Mouse (Mus musculus) E14TG2a.4 (cell line): ENCODE results near the gene Lrfn3.
A peak's percentile ranks its signal among the peaks of the same experiment; 100 is the strongest.

Source experiments
- H3K27me3 ChIP-seq: 2 replicates; pipeline ENCODE4 v1.6.1; 2014; ENCODE audit warnings: low read length, control low read depth; ENCODE audit not compliant: insufficient read depth
- H3K36me3 ChIP-seq: 2 replicates; pipeline ENCODE4 v1.6.1; 2014; ENCODE audit warnings: low read length, control low read depth; ENCODE audit not compliant: insufficient read depth
- H3K4me1 ChIP-seq: replicated peaks from 2 replicates; pipeline ENCODE4 v1.6.1; 2014; ENCODE audit warnings: low read depth, low read length, control low read depth
- H3K4me3 ChIP-seq: replicated peaks from 2 replicates; pipeline ENCODE4 v1.5.1; 2014; ENCODE audit warnings: mild to moderate bottlenecking, low read length
- H3K9me3 ChIP-seq: 2 replicates; pipeline ENCODE4 v1.6.1; 2014; ENCODE audit warnings: low read length, control low read depth
- CTCF ChIP-seq: conservative IDR thresholded peaks from 2 replicates; pipeline ENCODE4 v1.5.1; 2014; ENCODE audit warnings: low read length
- NANOG ChIP-seq: IDR thresholded peaks from 2 replicates; pipeline ENCODE4 v1.6.1; 2014; ENCODE audit warnings: borderline replicate concordance, low read length, mixed read lengths
- POU5F1 ChIP-seq: IDR thresholded peaks from 2 replicates; pipeline ENCODE4 v1.6.1; 2014; ENCODE audit warnings: low read length, borderline replicate concordance

Gene Lrfn3

GRCm38 (mm10) chr7:30334563-30334962 is 28.0 kb downstream of the Lrfn3 start:
- H3K4me1 ChIP-seq, result peaks cover 17% of the 10 kb centered on the region
- TF ChIP-seq NANOG, result no peak
- H3K9me3 ChIP-seq, result no peaks in the 10 kb centered on the region
- no peaks in the 10 kb centered on the region for H3K36me3 ChIP-seq
- H3K27me3 ChIP-seq, result peaks cover 53% of the 10 kb centered on the region
- no peak overlapping the region for H3K4me3 ChIP-seq

GRCm38 (mm10) chr7:30333436-30333835 is 29.1 kb downstream of the Lrfn3 start:
- Histone ChIP-seq H3K27me3 (peaks cover 47% of the 10 kb centered on the region), H3K4me1 (peaks cover 18% of the 10 kb centered on the region), H3K4me3 (no peak overlapping the region), H3K36me3 (no peaks in the 10 kb centered on the region), H3K9me3 (no peaks in the 10 kb centered on the region)
- no peak for TF ChIP-seq NANOG
- no peak for TF ChIP-seq CTCF
- TF ChIP-seq POU5F1, result no peak

- peaks cover 20% of the 10 kb centered on the region for H3K4me1 ChIP-seq
- no peaks in the 10 kb centered on the region for H3K9me3 ChIP-seq
- peaks cover 44% of the 10 kb centered on the region for H3K27me3 ChIP-seq
- H3K36me3 ChIP-seq, result no peaks in the 10 kb centered on the region
- TF ChIP-seq POU5F1 (no peak), NANOG (no peak), CTCF (no peak)
- no peak overlapping the region for H3K4me3 ChIP-seq
Measured at GRCm38 (mm10) chr7:30332622-30333259, 29.8 kb downstream of the Lrfn3 start.

GRCm38 (mm10) chr7:30331887-30332286 is 30.7 kb downstream of the Lrfn3 start:
- TF ChIP-seq CTCF (peak; percentile 97), NANOG (no peak), POU5F1 (no peak)
- Histone ChIP-seq H3K9me3 (no peaks in the 10 kb centered on the region), H3K27me3 (peaks cover 46% of the 10 kb centered on the region), H3K36me3 (no peaks in the 10 kb centered on the region), H3K4me3 (no peak overlapping the region; the same call in 1 of the 2 replicates), H3K4me1 (peaks cover 28% of the 10 kb centered on the region)

GRCm38 (mm10) chr7:30328379-30328778 is 34.2 kb downstream of the Lrfn3 start:
- no peaks in the 10 kb centered on the region for H3K9me3 ChIP-seq
- H3K4me3 ChIP-seq, result no peak overlapping the region
- H3K4me1 ChIP-seq, result peaks cover 28% of the 10 kb centered on the region
- no peak for TF ChIP-seq NANOG
- no peak for TF ChIP-seq CTCF
- no peak for TF ChIP-seq POU5F1
- peaks cover 17% of the 10 kb centered on the region for H3K27me3 ChIP-seq
- H3K36me3 ChIP-seq, result no peaks in the 10 kb centered on the region

- Histone ChIP-seq H3K4me1 (peaks cover 33% of the 10 kb centered on the region), H3K9me3 (no peaks in the 10 kb centered on the region), H3K27me3 (peaks cover 7% of the 10 kb centered on the region), H3K36me3 (no peaks in the 10 kb centered on the region), H3K4me3 (no peak overlapping the region; the same call in 1 of the 2 replicates)
- TF ChIP-seq POU5F1 (no peak), CTCF (no peak), NANOG (no peak)
Measured at GRCm38 (mm10) chr7:30327140-30327539, 35.4 kb downstream of the Lrfn3 start.

GRCm38 (mm10) chr7:30326427-30326826 is 36.1 kb downstream of the Lrfn3 start:
- Histone ChIP-seq H3K27me3 (peaks cover 7% of the 10 kb centered on the region; the same call in 1 of the 2 replicates), H3K36me3 (no peaks in the 10 kb centered on the region), H3K4me3 (no peak overlapping the region), H3K4me1 (peaks cover 29% of the 10 kb centered on the region), H3K9me3 (no peaks in the 10 kb centered on the region)
- TF ChIP-seq CTCF (no peak), NANOG (no peak), POU5F1 (no peak)

- TF ChIP-seq NANOG, result no peak
- peak; percentile 84 for TF ChIP-seq CTCF
- H3K9me3 ChIP-seq, result no peaks in the 10 kb centered on the region
- peaks cover 4% of the 10 kb centered on the region; the same call in 1 of the 2 replicates for H3K27me3 ChIP-seq
Measured at GRCm38 (mm10) chr7:30325364-30325763, 37.2 kb downstream of the Lrfn3 start.

More at GRCm38 (mm10) chr7:30325364-30325763, 37.2 kb downstream of the Lrfn3 start:
- Histone ChIP-seq H3K4me3 (no peak overlapping the region), H3K36me3 (peaks cover 10% of the 10 kb centered on the region), H3K4me1 (peaks cover 37% of the 10 kb centered on the region)
